Mouse (Mus musculus) forebrain, embryonic 14.5 days (tissue): Measurements from ENCODE around the gene Tmem104. TPM values are rescaled to one million over a fixed set of nuclear protein-coding genes. Genes with fewer than 3 reads are reported as not detected.

Experiments used
- ATAC-seq: fragments of 200-750 bp; cut with Nextera tagmentation; 2 replicates; pipeline ENCODE4 v1.8.0; 2017; ENCODE audit warnings: mild to moderate bottlenecking, moderate library complexity
- DNase-seq: peaks from one replicate; pipeline ENCODE4 v3.0.0-alpha.2; 2015; ENCODE audit warnings: low spot score
- H3K27ac ChIP-seq: fragments of 300-500 bp; sonication (generic); 2 replicates; pipeline ENCODE4 v1.5.1; 2014; ENCODE audit warnings: low read depth, mild to moderate bottlenecking, control low read depth, low read length, moderate library complexity
- H3K27me3 ChIP-seq: fragments of 300-500 bp; sonication (generic); replicated peaks from 2 replicates; pipeline ENCODE4 v1.6.1; 2014; ENCODE audit warnings: low read length, control low read depth, mixed read lengths; ENCODE audit not compliant: control insufficient read depth, insufficient read depth
- H3K36me3 ChIP-seq: fragments of 300-500 bp; sonication (generic); 2 replicates; pipeline ENCODE4 v1.6.1; 2014; ENCODE audit warnings: low read length, control low read depth; ENCODE audit not compliant: control insufficient read depth, insufficient read depth
- H3K4me1 ChIP-seq: fragments of 300-500 bp; sonication (generic); 2 replicates; pipeline ENCODE4 v1.6.1; 2014; ENCODE audit warnings: antibody characterized with exemption, low read length, control low read depth; ENCODE audit not compliant: control insufficient read depth, insufficient read depth
- H3K4me2 ChIP-seq: fragments of 300-500 bp; sonication (generic); 2 replicates; pipeline ENCODE4 v1.6.1; 2014; ENCODE audit warnings: mild to moderate bottlenecking, control low read depth, low read length
- H3K4me3 ChIP-seq: fragments of 300-500 bp; sonication (generic); 2 replicates; pipeline ENCODE4 v1.5.1; 2014; ENCODE audit warnings: low read depth, low read length, control low read depth
- H3K9ac ChIP-seq: fragments of 300-500 bp; sonication (generic); 2 replicates; pipeline ENCODE4 v1.6.1; 2014; ENCODE audit warnings: mild to moderate bottlenecking, low read length, control low read depth, moderate library complexity
- H3K9me3 ChIP-seq: fragments of 300-500 bp; sonication (generic); replicated peaks from 2 replicates; pipeline ENCODE4 v1.6.1; 2016; ENCODE audit warnings: low read length, control low read depth, mixed read lengths; ENCODE audit not compliant: control insufficient read depth
- WGBS: fragments of 180-500 bp; shearing (Covaris S2); extraction: QIAGEN DNeasy Blood & Tissue Kit; methylation state at CpG from one replicate; pipeline ENCODE4 v1.1.7; 2014; 5-methylcytosine and 5-hydroxymethylcytosine counted together
- polyA plus RNA-seq: library from polyadenylated mRNA; unstranded; fragments of >200 nt; fragmentation: Nextera tagmentation; extraction: Ambion mirVana; gene quantifications from 2 replicates; pipeline ENCODE4 v1.2.1, GENCODE M21; 2014

Gene Tmem104
- 6.3 and 8.5 TPM in 2 replicates for polyA plus RNA-seq

GRCm38 (mm10) chr11:115187224-115187639 is at the start of gene Tmem104:
TSS of gene Tmem104 (plus strand) at chr11:115187487.
- peak within 1 kb of the TSS; percentile 64 for H3K9ac ChIP-seq

GRCm38 (mm10) chr11:115138597-115139262 is 48.6 kb upstream of the Tmem104 start:
- H3K9me3 ChIP-seq, result no peaks in the 10 kb centered on the region
- H3K36me3 ChIP-seq, result no peaks in the 10 kb centered on the region
- H3K4me2 ChIP-seq, result no peak overlapping the region
- no peak overlapping the region for H3K4me3 ChIP-seq
- H3K27ac ChIP-seq, result no peak overlapping the region
- no peaks in the 10 kb centered on the region for H3K27me3 ChIP-seq
- DNase-seq (no peak), ATAC-seq (no peak)
- no peak overlapping the region for H3K9ac ChIP-seq
- no peaks in the 10 kb centered on the region for H3K4me1 ChIP-seq
- WGBS, result 87% methylated on average over 5 of the region's 5 CpGs

More at GRCm38 (mm10) chr11:115187224-115187639, at the start of gene Tmem104:
- H3K9me3 ChIP-seq, result no peaks in the 10 kb centered on the region
- H3K36me3 ChIP-seq, result peaks cover 4% of the 10 kb centered on the region; the same call in 1 of the 2 replicates
- 0 out of 2 replicates have a peak, but pooled peaks cover 2% of the 10 kb centered on the region for H3K4me1 ChIP-seq
- ATAC-seq (peak; percentile 96), DNase-seq (peak; percentile 99)
- peak within 1 kb of the TSS; percentile 54 for H3K4me2 ChIP-seq
- WGBS, result under 1% methylated on average over 39 of the region's 39 CpGs
- H3K4me3 ChIP-seq, result peak within 1 kb of the TSS; percentile 38
- peak within 1 kb of the TSS; percentile 58 for H3K27ac ChIP-seq
- no peaks in the 10 kb centered on the region for H3K27me3 ChIP-seq

- 87% methylated on average over 2 of the region's 2 CpGs for WGBS
- no peak overlapping the region for H3K4me3 ChIP-seq
Measured at GRCm38 (mm10) chr11:115141970-115142369, 45.3 kb upstream of the Tmem104 start.

GRCm38 (mm10) chr11:115147813-115148212 is 39.5 kb upstream of the Tmem104 start:
- no peak for ATAC-seq
- no peak overlapping the region for H3K4me3 ChIP-seq
- WGBS, result 84% methylated on average over 4 of the region's 4 CpGs

More at GRCm38 (mm10) chr11:115141970-115142369, 45.3 kb upstream of the Tmem104 start:
- Histone ChIP-seq H3K9ac (no peak overlapping the region), H3K27me3 (no peaks in the 10 kb centered on the region), H3K9me3 (no peaks in the 10 kb centered on the region), H3K4me2 (no peak overlapping the region), H3K27ac (no peak overlapping the region), H3K36me3 (no peaks in the 10 kb centered on the region), H3K4me1 (no peaks in the 10 kb centered on the region)
- DNase-seq (no peak), ATAC-seq (no peak)

GRCm38 (mm10) chr11:115150741-115151254 is 36.5 kb upstream of the Tmem104 start:
- Histone ChIP-seq H3K9ac (no peak overlapping the region), H3K9me3 (no peaks in the 10 kb centered on the region), H3K4me3 (no peak overlapping the region), H3K4me1 (no peaks in the 10 kb centered on the region), H3K27ac (no peak overlapping the region), H3K4me2 (no peak overlapping the region), H3K36me3 (no peaks in the 10 kb centered on the region), H3K27me3 (peaks cover 24% of the 10 kb centered on the region)
- 85% methylated on average over 6 of the region's 6 CpGs for WGBS
- DNase-seq, result no peak
- no peak for ATAC-seq

More at GRCm38 (mm10) chr11:115147813-115148212, 39.5 kb upstream of the Tmem104 start:
- no peak for DNase-seq
- no peaks in the 10 kb centered on the region for H3K9me3 ChIP-seq
- H3K36me3 ChIP-seq, result no peaks in the 10 kb centered on the region
- H3K27ac ChIP-seq, result no peak overlapping the region
- no peaks in the 10 kb centered on the region for H3K4me1 ChIP-seq
- no peak overlapping the region for H3K9ac ChIP-seq
- no peaks in the 10 kb centered on the region for H3K27me3 ChIP-seq
- no peak overlapping the region for H3K4me2 ChIP-seq

- H3K36me3 ChIP-seq, result no peaks in the 10 kb centered on the region
- H3K27ac ChIP-seq, result no peak overlapping the region
- peak overlapping the region; percentile 20 for H3K4me3 ChIP-seq
- ATAC-seq (peak; percentile 87), DNase-seq (peak; percentile 91)
- H3K4me1 ChIP-seq, result no peaks in the 10 kb centered on the region
- H3K9me3 ChIP-seq, result no peaks in the 10 kb centered on the region
- H3K4me2 ChIP-seq, result peak overlapping the region; percentile 50
- peaks cover 24% of the 10 kb centered on the region for H3K27me3 ChIP-seq
- WGBS, result 3% methylated on average over 15 of the region's 15 CpGs
- peak overlapping the region; percentile 50; the same call in 1 of the 2 replicates for H3K9ac ChIP-seq
Measured at GRCm38 (mm10) chr11:115151755-115152429, 35.4 kb upstream of the Tmem104 start.

- no peak overlapping the region for H3K9ac ChIP-seq
- no peak for ATAC-seq
- no peaks in the 10 kb centered on the region for H3K36me3 ChIP-seq
- no peak for DNase-seq
- WGBS, result 80% methylated on average over 9 of the region's 9 CpGs
- no peak overlapping the region for H3K4me2 ChIP-seq
- H3K27ac ChIP-seq, result no peak overlapping the region
- no peaks in the 10 kb centered on the region for H3K4me1 ChIP-seq
- H3K27me3 ChIP-seq, result peaks cover 24% of the 10 kb centered on the region
- H3K4me3 ChIP-seq, result no peak overlapping the region
- no peaks in the 10 kb centered on the region for H3K9me3 ChIP-seq
Measured at GRCm38 (mm10) chr11:115153088-115153487, 34.2 kb upstream of the Tmem104 start.

GRCm38 (mm10) chr11:115153699-115154292 is 33.5 kb upstream of the Tmem104 start:
- DNase-seq (peak; percentile 54), ATAC-seq (peak; percentile 50)
- peaks cover 24% of the 10 kb centered on the region for H3K27me3 ChIP-seq
- H3K4me1 ChIP-seq, result no peaks in the 10 kb centered on the region
- H3K9me3 ChIP-seq, result no peaks in the 10 kb centered on the region
- H3K36me3 ChIP-seq, result no peaks in the 10 kb centered on the region
- H3K4me3 ChIP-seq, result peak overlapping the region; percentile 17
- H3K4me2 ChIP-seq, result peak overlapping the region; percentile 42
- no peak overlapping the region for H3K27ac ChIP-seq
- peak overlapping the region; percentile 17; the same call in 1 of the 2 replicates for H3K9ac ChIP-seq
- WGBS, result under 1% methylated on average over 35 of the region's 35 CpGs
